Mouse (Mus musculus) lung, postnatal 0 days (tissue): ENCODE data around the gene Kcnq5. TPM values are rescaled to one million over a fixed set of nuclear protein-coding genes. Genes with fewer than 3 reads are reported as not detected.

Source experiments
- ATAC-seq: fragments of 200-750 bp; cut with Nextera tagmentation; 2 replicates; pipeline ENCODE4 v1.8.0; 2017; ENCODE audit warnings: moderate library complexity
- DNase-seq: peaks from one replicate; pipeline ENCODE4 v3.0.0-alpha.2; 2016; ENCODE audit warnings: low spot score
- H3K27ac ChIP-seq: fragments of 300-500 bp; sonication (generic); 2 replicates; pipeline ENCODE4 v1.5.1; 2014; ENCODE audit warnings: antibody characterized with exemption, mild to moderate bottlenecking, low read length, mixed read lengths
- H3K27me3 ChIP-seq: fragments of 300-500 bp; sonication (generic); replicated peaks from 2 replicates; pipeline ENCODE4 v1.6.1; 2014; ENCODE audit warnings: low read length, mixed read lengths; ENCODE audit not compliant: insufficient read depth
- H3K36me3 ChIP-seq: fragments of 300-500 bp; sonication (generic); 2 replicates; pipeline ENCODE4 v1.6.1; 2014; ENCODE audit warnings: low read length, mixed read lengths; ENCODE audit not compliant: insufficient read depth
- H3K4me1 ChIP-seq: fragments of 300-500 bp; sonication (generic); 2 replicates; pipeline ENCODE4 v1.6.1; 2014; ENCODE audit warnings: antibody characterized with exemption, low read depth, low read length, mixed read lengths; ENCODE audit not compliant: insufficient read depth
- H3K4me2 ChIP-seq: fragments of 300-500 bp; sonication (generic); replicated peaks from 2 replicates; pipeline ENCODE4 v1.6.1; 2014; ENCODE audit warnings: low read depth, mild to moderate bottlenecking, low read length, moderate library complexity, mixed read lengths
- H3K4me3 ChIP-seq: fragments of 300-500 bp; sonication (generic); 2 replicates; pipeline ENCODE4 v1.5.1; 2014; ENCODE audit warnings: low read depth, low read length
- H3K9ac ChIP-seq: fragments of 300-500 bp; sonication (generic); replicated peaks from 2 replicates; pipeline ENCODE4 v1.6.1; 2014; ENCODE audit warnings: low read depth, mild to moderate bottlenecking
- H3K9me3 ChIP-seq: fragments of 300-500 bp; sonication (generic); 2 replicates; pipeline ENCODE4 v1.6.1; 2016; ENCODE audit warnings: low read length, mixed read lengths
- CTCF ChIP-seq: IDR thresholded peaks from 2 replicates; pipeline ENCODE4 v1.5.1; 2016; ENCODE audit warnings: antibody characterized with exemption, mild to moderate bottlenecking
- EP300 ChIP-seq: IDR thresholded peaks from 2 replicates; pipeline ENCODE4 v1.6.1; 2016; ENCODE audit warnings: antibody characterized with exemption, mild to moderate bottlenecking, control low read depth
- WGBS: fragments of 180-500 bp; shearing (Covaris S2); extraction: QIAGEN DNeasy Blood & Tissue Kit; methylation state at CpG from one replicate; pipeline ENCODE4 v1.1.7; 2014; 5-methylcytosine and 5-hydroxymethylcytosine counted together
- polyA plus RNA-seq: library from polyadenylated mRNA; unstranded; fragments of >200 nt; fragmentation: Nextera tagmentation; extraction: Ambion mirVana; gene quantifications from 2 replicates; pipeline ENCODE4 v1.2.1, GENCODE M21; 2015

Kcnq5 gene
- polyA plus RNA-seq, 1 experiment from 2014 or later = 1.5 TPM

- H3K4me3 ChIP-seq = no peak overlapping the region
- H3K9ac ChIP-seq = no peak overlapping the region
- no peaks in the 10 kb centered on the region for H3K36me3 ChIP-seq
Observed at GRCm38 (mm10) chr1:21923293-21923642, 38.5 kb downstream of the Kcnq5 start.

DNA sequence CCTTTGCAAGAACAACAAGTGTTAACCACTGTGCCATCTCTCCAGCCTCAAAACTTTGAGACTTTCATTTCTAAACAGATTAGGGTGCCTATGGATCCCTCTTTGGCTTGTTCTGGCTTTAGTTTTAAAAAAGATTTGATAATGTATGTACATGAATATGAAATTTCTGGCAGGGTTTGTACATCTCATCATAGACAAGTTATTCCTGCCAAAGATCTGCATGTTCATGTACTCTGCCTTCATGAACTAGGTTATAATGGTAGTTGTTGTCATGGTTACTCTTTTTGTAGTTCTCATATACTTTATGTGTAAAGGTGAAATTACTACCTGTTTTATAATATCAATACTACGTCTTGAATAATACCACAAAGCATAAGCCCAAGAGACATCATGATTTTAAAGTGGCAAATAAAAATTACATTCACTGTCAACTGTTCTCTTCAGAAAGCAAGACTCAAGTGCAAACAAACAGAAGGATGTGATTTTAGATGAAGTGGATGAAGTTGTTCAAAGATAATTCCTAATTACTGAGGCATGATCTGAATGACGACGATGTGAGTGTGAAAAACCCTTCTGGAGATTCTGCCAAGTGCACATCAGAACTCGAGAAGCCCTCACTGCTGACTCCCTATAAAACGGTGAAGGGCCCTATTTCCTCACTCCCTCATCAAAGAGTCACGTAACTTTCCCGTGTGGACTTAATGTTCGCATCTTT lies 39.0 kb downstream of the Kcnq5 start:
- no peak for ATAC-seq
- 67% methylated on average over 8 of the region's 8 CpGs for WGBS
- Histone ChIP-seq H3K9ac (no peak overlapping the region), H3K27me3 (no peaks in the 10 kb centered on the region), H3K4me1 (no peaks in the 10 kb centered on the region), H3K27ac (no peak overlapping the region), H3K36me3 (no peaks in the 10 kb centered on the region), H3K4me3 (no peak overlapping the region), H3K9me3 (no peaks in the 10 kb centered on the region), H3K4me2 (no peak overlapping the region)
- no peak for DNase-seq
- TF ChIP-seq CTCF (no peak), EP300 (no peak)

More at GRCm38 (mm10) chr1:21923293-21923642, 38.5 kb downstream of the Kcnq5 start:
- no peak for TF ChIP-seq EP300
- TF ChIP-seq CTCF = no peak
- no peak overlapping the region for H3K27ac ChIP-seq
- H3K9me3 ChIP-seq = no peaks in the 10 kb centered on the region
- DNase-seq (no peak), ATAC-seq (no peak)
- no peaks in the 10 kb centered on the region for H3K4me1 ChIP-seq
- no peak overlapping the region for H3K4me2 ChIP-seq
- WGBS = 64% methylated on average over 1 of the region's 1 CpGs
- no peaks in the 10 kb centered on the region for H3K27me3 ChIP-seq

GRCm38 (mm10) chr1:21919276-21919675 lies 42.5 kb downstream of the Kcnq5 start:
- no peak for DNase-seq
- Histone ChIP-seq H3K9ac (no peak overlapping the region), H3K36me3 (no peaks in the 10 kb centered on the region), H3K4me1 (no peaks in the 10 kb centered on the region), H3K9me3 (no peaks in the 10 kb centered on the region), H3K27me3 (no peaks in the 10 kb centered on the region), H3K4me2 (no peak overlapping the region), H3K27ac (no peak overlapping the region), H3K4me3 (no peak overlapping the region)
- no peak for ATAC-seq
- 67% methylated on average over 6 of the region's 6 CpGs for WGBS
- TF ChIP-seq CTCF (no peak), EP300 (no peak)

DNA sequence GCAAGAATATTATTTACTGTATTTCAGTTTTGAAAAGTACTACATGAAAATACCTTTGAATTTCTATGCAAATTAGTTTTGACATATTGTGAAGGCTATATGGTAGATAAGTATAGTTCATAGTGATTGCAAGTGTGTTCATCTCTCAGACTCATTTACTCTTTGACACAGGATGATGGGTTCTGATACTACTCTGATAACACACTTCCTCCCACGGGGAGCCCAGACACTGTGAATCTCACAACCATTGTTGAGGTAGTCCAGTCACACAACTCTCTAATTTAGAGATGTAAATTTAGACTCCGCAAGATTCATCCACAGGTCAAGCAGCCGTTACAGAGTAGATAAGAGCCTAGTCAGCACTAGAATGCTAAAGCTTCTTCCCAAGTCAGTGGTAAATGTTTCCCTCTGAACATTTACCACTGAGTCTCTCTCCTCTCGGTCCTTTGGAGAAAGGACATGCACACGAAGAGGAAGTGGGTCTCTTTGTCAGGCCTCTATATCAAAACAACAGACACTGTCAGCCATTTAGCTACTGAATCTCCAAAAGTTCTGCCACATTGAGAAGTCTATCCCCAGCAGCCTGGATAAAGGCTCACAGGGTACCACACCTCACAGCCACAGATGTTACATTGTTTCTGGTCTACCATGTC lies 65.5 kb downstream of the Kcnq5 start:
- Histone ChIP-seq H3K4me3 (no peak overlapping the region), H3K36me3 (no peaks in the 10 kb centered on the region), H3K27me3 (no peaks in the 10 kb centered on the region), H3K9me3 (no peaks in the 10 kb centered on the region), H3K9ac (no peak overlapping the region), H3K4me1 (no peaks in the 10 kb centered on the region), H3K4me2 (no peak overlapping the region), H3K27ac (no peak overlapping the region)
- no peak for DNase-seq
- 53% methylated on average over 5 of the region's 5 CpGs for WGBS
- no peak for TF ChIP-seq EP300
- no peak for TF ChIP-seq CTCF
- no peak for ATAC-seq

GRCm38 (mm10) chr1:21883747-21884146 lies 78.0 kb downstream of the Kcnq5 start:
- WGBS = 72% methylated on average over 3 of the region's 3 CpGs
- ATAC-seq (no peak), DNase-seq (no peak)

GRCm38 (mm10) chr1:21870889-21871288 lies 90.9 kb downstream of the Kcnq5 start:
- Histone ChIP-seq H3K9ac (no peak overlapping the region), H3K4me1 (no peaks in the 10 kb centered on the region), H3K36me3 (no peaks in the 10 kb centered on the region), H3K27me3 (no peaks in the 10 kb centered on the region), H3K9me3 (no peaks in the 10 kb centered on the region), H3K27ac (no peak overlapping the region), H3K4me2 (no peak overlapping the region), H3K4me3 (no peak overlapping the region)
- WGBS = 52% methylated on average over 4 of the region's 4 CpGs
- no peak for TF ChIP-seq EP300
- no peak for TF ChIP-seq CTCF
- DNase-seq (no peak), ATAC-seq (no peak)

More at GRCm38 (mm10) chr1:21883747-21884146, 78.0 kb downstream of the Kcnq5 start:
- H3K27ac ChIP-seq = no peak overlapping the region
- no peaks in the 10 kb centered on the region for H3K36me3 ChIP-seq
- H3K27me3 ChIP-seq = no peaks in the 10 kb centered on the region
- no peak overlapping the region for H3K4me2 ChIP-seq
- no peak overlapping the region for H3K4me3 ChIP-seq
- H3K9me3 ChIP-seq = no peaks in the 10 kb centered on the region
- no peaks in the 10 kb centered on the region for H3K4me1 ChIP-seq
- no peak for TF ChIP-seq CTCF
- no peak for TF ChIP-seq EP300
- no peak overlapping the region for H3K9ac ChIP-seq
